Mouse (Mus musculus) cortical plate, adult 2 months (tissue): ENCODE data around the gene Fam198b.

Experiments used
- CTCF ChIP-seq: fragments of 200-500 bp; IDR thresholded peaks from 2 replicates; pipeline ENCODE4 v1.5.1; 2011; ENCODE audit warnings: mild to moderate bottlenecking, control low read depth, low read length; ENCODE audit not compliant: insufficient read depth; ENCODE audit errors: extremely low read depth
- POLR2A ChIP-seq: fragments of 200-500 bp; IDR thresholded peaks from 2 replicates; pipeline ENCODE4 v1.6.1; 2011; ENCODE audit warnings: mild to moderate bottlenecking, low read length, control low read depth; ENCODE audit not compliant: insufficient read depth; ENCODE audit errors: extremely low read depth

DNA sequence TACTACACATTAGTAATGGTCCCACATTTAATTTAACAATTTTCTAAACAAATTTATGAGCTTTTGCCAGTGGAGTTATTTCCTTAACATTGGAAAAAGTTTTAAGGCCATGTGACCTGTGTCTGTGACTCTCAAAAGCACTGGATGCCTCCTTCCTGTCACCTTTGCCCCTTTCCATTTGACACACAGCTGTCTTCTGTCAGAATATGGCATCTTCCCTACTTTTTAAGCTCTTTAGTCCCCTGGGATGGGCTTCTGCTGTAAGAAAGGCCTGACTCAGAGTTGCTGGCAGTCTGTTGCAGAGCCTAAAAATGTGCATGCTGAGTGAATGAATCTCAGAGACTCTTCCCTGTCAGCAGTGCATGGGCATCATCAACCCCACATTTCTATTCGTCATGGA lies 63.4 kb downstream of the Fam198b start:
- no peak for TF ChIP-seq CTCF
- TF ChIP-seq POLR2A = no peak
